In the genomic region with DNA sequence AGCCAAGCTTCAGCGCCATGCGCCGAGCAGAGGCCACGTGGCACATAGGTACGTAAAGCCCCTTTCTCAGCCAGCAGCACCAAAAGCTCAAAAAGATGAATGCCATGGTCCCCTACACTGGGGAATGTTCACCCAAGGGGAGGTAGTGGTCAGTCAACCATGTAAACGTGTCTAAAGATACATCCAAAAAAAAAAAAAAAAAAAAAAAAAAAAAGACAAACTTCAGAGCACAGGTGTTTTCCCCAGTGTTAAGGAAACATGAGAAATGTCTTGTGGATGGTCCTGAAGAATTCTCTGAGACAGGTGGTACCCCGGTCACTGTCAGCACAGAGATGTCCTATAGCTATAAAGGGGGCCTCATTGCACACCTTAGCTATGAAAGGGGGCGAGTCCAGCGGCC, we compare ENCODE assay signal across 40 mouse cellular contexts. TPM values are rescaled to one million over a fixed set of nuclear protein-coding genes. Genes with fewer than 3 reads are reported as not detected.
"Had no signal": no experiment of that assay in that cellular context is flagged by ENCODE, and none has a peak within 500 bp of the region (broad histone marks: within the 10 kb centered on the region; RNA-seq: fewer than 3 reads in every experiment).

No protein-coding gene starts in this region.

- H3K4me2 ChIP-seq: limb, embryonic 12.5 days; limb, embryonic 13.5 days; limb, embryonic 15.5 days; liver, embryonic 11.5 days; liver, embryonic 12.5 days; liver, embryonic 13.5 days; liver, embryonic 15.5 days; lung, embryonic 14.5 days; lung, embryonic 15.5 days; midbrain, embryonic 11.5 days; midbrain, embryonic 12.5 days; midbrain, embryonic 13.5 days had no signal

- DNase-seq: left cerebral cortex, postnatal 4 days; liver; liver, embryonic 13.5 days; liver, postnatal 0 days; lung, adult 18-20 months; lung, adult 2 months; lung, embryonic 14.5 days; lung, postnatal 10 days; lung, postnatal 14 days; lung, postnatal 36 days; lung, postnatal 4 days; midbrain, embryonic 14.5 days had no signal

- ATAC-seq: liver, embryonic 12.5 days; liver, postnatal 0 days; lung, postnatal 0 days; midbrain, embryonic 13.5 days; midbrain, embryonic 16.5 days had no signal

- H3K36me3 ChIP-seq: limb, embryonic 12.5 days; limb, embryonic 13.5 days; limb, embryonic 15.5 days; liver, embryonic 12.5 days; liver, embryonic 13.5 days; liver, embryonic 15.5 days; lung, embryonic 15.5 days had no signal

- H3K27me3 ChIP-seq: lung, embryonic 15.5 days; midbrain, embryonic 13.5 days had no signal

- H3K9ac ChIP-seq: limb, embryonic 12.5 days; limb, embryonic 13.5 days; limb, embryonic 15.5 days; liver, embryonic 12.5 days; liver, embryonic 13.5 days; liver, embryonic 14.5 days; liver, embryonic 15.5 days; liver, postnatal 0 days; lung, embryonic 14.5 days; lung, embryonic 15.5 days; midbrain, embryonic 12.5 days; midbrain, embryonic 13.5 days had no signal

- H3K27ac ChIP-seq: left cerebral cortex, adult 2 months; limb, embryonic 10.5 days; limb, embryonic 12.5 days; limb, embryonic 13.5 days; limb, embryonic 15.5 days; liver, embryonic 12.5 days; liver, embryonic 13.5 days; liver, embryonic 14.5 days; liver, embryonic 15.5 days; lung, embryonic 15.5 days; macrophage; midbrain, embryonic 10.5 days; midbrain, embryonic 12.5 days; midbrain, embryonic 13.5 days had no signal

- H3K4me3 ChIP-seq: left cerebral cortex, adult 2 months; limb, embryonic 10.5 days; limb, embryonic 12.5 days; limb, embryonic 13.5 days; limb, embryonic 15.5 days; liver, embryonic 12.5 days; liver, embryonic 13.5 days; liver, embryonic 15.5 days; lung, embryonic 15.5 days; megakaryocyte, embryonic 14.5 days; midbrain, embryonic 10.5 days; midbrain, embryonic 12.5 days; midbrain, embryonic 13.5 days; myocyte had no signal

- H3K4me1 ChIP-seq: liver, embryonic 13.5 days; liver, embryonic 15.5 days; lung, embryonic 15.5 days; megakaryocyte, embryonic 14.5 days had no signal

- H3K9me3 ChIP-seq: limb, embryonic 10.5 days; limb, embryonic 12.5 days; limb, embryonic 13.5 days; limb, embryonic 15.5 days; liver, embryonic 12.5 days; liver, embryonic 13.5 days; liver, embryonic 15.5 days; lung, embryonic 15.5 days; megakaryocyte, embryonic 14.5 days; midbrain, embryonic 10.5 days; midbrain, embryonic 12.5 days; midbrain, embryonic 13.5 days had no signal

RNA-seq across cellular contexts. Expression of a gene that starts 4.6 kb away (rescaled TPM):
- total RNA-seq: liver, adult 2 months; megakaryocyte progenitor cell, adult 5-6 weeks; megakaryocyte, adult 5-6 weeks; megakaryocyte-erythroid progenitor cell, adult 5-6 weeks; monocyte, adult 5-6 weeks had no signal
- polyA plus RNA-seq: limb, embryonic 11.5 days; liver, adult 2 months; liver, embryonic 12.5 days; liver, embryonic 15.5 days; liver, embryonic 16.5 days; liver, postnatal 0 days; lung, postnatal 0 days; macrophage; myocyte had no signal

RNA-seq across cellular contexts. Expression of a gene that starts 15.2 kb away (rescaled TPM):
- total RNA-seq: monocyte, adult 5-6 weeks had no signal

RNA-seq across cellular contexts. Expression of a gene that starts 19.2 kb away (rescaled TPM):
- total RNA-seq: liver, adult 2 months; megakaryocyte progenitor cell, adult 5-6 weeks; megakaryocyte, adult 5-6 weeks; megakaryocyte-erythroid progenitor cell, adult 5-6 weeks; monocyte, adult 5-6 weeks had no signal
- polyA plus RNA-seq: limb, embryonic 10.5 days; limb, embryonic 11.5 days; limb, embryonic 12.5 days; limb, embryonic 13.5 days; limb, embryonic 15.5 days; liver, adult 2 months; liver, embryonic 11.5 days; liver, embryonic 12.5 days; liver, embryonic 13.5 days; liver, embryonic 14.5 days; liver, embryonic 15.5 days; liver, embryonic 16.5 days; liver, postnatal 0 days; lung, adult 2 months; lung, embryonic 14.5 days; lung, embryonic 15.5 days; lung, embryonic 16.5 days; lung, postnatal 0 days; macrophage; midbrain, embryonic 10.5 days; midbrain, embryonic 11.5 days; midbrain, embryonic 12.5 days; midbrain, embryonic 14.5 days; myocyte; neural tube, embryonic 11.5 days had no signal
